In genomic region chr7:6825966-6826647, GRCm38 (mm10) we compare ENCODE assay signal across 11 mouse cellular contexts.
DNase-seq lines count a peak whose midpoint lies in the region; ATAC-seq and TF ChIP-seq lines count a peak whose summit lies in the region.
"Had no signal": no experiment of that assay in that cellular context is flagged by ENCODE, and none has a peak within 500 bp of the region (broad histone marks: within the 10 kb centered on the region; RNA-seq: fewer than 3 reads in every experiment).

No protein-coding gene starts in this region.

- no peaks in the 10 kb centered on the region; the same call in 1 of the 2 replicates for H3K4me1 ChIP-seq in kidney, adult 2 months (ENCODE audit: control insufficient read depth, insufficient read depth, low read length)
- no peaks in the 10 kb centered on the region for H3K4me1 ChIP-seq in thymus, adult 2 months (replicated peaks; ENCODE audit: control insufficient read depth, insufficient read depth, low read length)
- H3K4me1 ChIP-seq in cerebellum, adult 2 months (ENCODE audit: control insufficient read depth, insufficient read depth, low read length) = peaks cover 3% of the 10 kb centered on the region; the same call in 1 of the 2 replicates
- H3K4me1 ChIP-seq in hindbrain, embryonic 14.5 days (replicated peaks; ENCODE audit: control insufficient read depth, insufficient read depth, low read length) = 0 out of 2 replicates have a peak, but pooled peaks cover 5% of the 10 kb centered on the region

- no peaks in the 10 kb centered on the region for H3K36me3 ChIP-seq in kidney, adult 2 months (ENCODE audit: control insufficient read depth, insufficient read depth, low read length)
- no peaks in the 10 kb centered on the region for H3K36me3 ChIP-seq in thymus, adult 2 months (ENCODE audit: control insufficient read depth, insufficient read depth, low read length)
- no peaks in the 10 kb centered on the region for H3K36me3 ChIP-seq in hindbrain, embryonic 14.5 days (replicated peaks; ENCODE audit: control insufficient read depth, insufficient read depth)
- H3K36me3 ChIP-seq: hindbrain, embryonic 15.5 days had no signal

- ATAC-seq in hindbrain, embryonic 14.5 days (ENCODE audit: low FRiP score) = no peak

- no peak overlapping the region for H3K4me2 ChIP-seq in hindbrain, embryonic 14.5 days (replicated peaks)
- H3K4me2 ChIP-seq: hindbrain, embryonic 15.5 days had no signal

- intact Hi-C loops in gastrocnemius, postnatal 14 days (cut with DNase I; ENCODE audit: low total_unique reads) = no loop called here

- no peak overlapping the region for H3K27ac ChIP-seq in kidney, adult 2 months (ENCODE audit: insufficient read depth, low read depth, low read length)
- H3K27ac ChIP-seq in thymus, adult 2 months (ENCODE audit: control insufficient read depth, insufficient read depth, low read length) = no peak overlapping the region
- no peak overlapping the region for H3K27ac ChIP-seq in cerebellum, adult 2 months (ENCODE audit: insufficient read depth, low read length)
- H3K27ac ChIP-seq in hindbrain, embryonic 14.5 days = no peak overlapping the region
- H3K27ac ChIP-seq: hindbrain, embryonic 15.5 days; macrophage had no signal

- DNase-seq in adrenal gland, postnatal 14 days = peak; percentile 61
- peak; percentile 70 for DNase-seq in gastrocnemius, postnatal 14 days
- DNase-seq in kidney, adult 2 months = peak; percentile 80
- DNase-seq in lung, postnatal 10 days = peak; percentile 84
- DNase-seq in thymus, adult 2 months = no peak
- no peak for DNase-seq in cerebellum, adult 11-12 months
- no peak for DNase-seq in cerebellum, adult 2 months
- no peak for DNase-seq in hindbrain, embryonic 14.5 days (ENCODE audit: low spot score)
- DNase-seq: thymus, postnatal 4 days had no signal

- no peak overlapping the region for H3K9ac ChIP-seq in hindbrain, embryonic 14.5 days
- H3K9ac ChIP-seq: hindbrain, embryonic 15.5 days had no signal

- TF ChIP-seq CTCF in kidney, adult 2 months (conservative IDR thresholded peaks at IDR 0.05; ENCODE audit: insufficient read depth, insufficient read length, low read depth, low read length) = no peak
- TF ChIP-seq CTCF in thymus, adult 2 months (IDR thresholded peaks at IDR 0.05; ENCODE audit: borderline replicate concordance, control insufficient read depth, extremely low read depth, insufficient read depth, low read length, poor library complexity) = no peak
- TF ChIP-seq CTCF in cerebellum, adult 2 months (IDR thresholded peaks at IDR 0.05; ENCODE audit: borderline replicate concordance, insufficient read depth, low read depth, low read length) = no peak

- no peak for TF ChIP-seq POLR2A in kidney, adult 2 months (IDR thresholded peaks at IDR 0.05; ENCODE audit: low read depth, low read length)
- no peak for TF ChIP-seq POLR2A in thymus, adult 2 months (IDR thresholded peaks at IDR 0.05; ENCODE audit: control insufficient read depth, extremely low read depth, insufficient read depth, low read length, poor library complexity)
- no peak for TF ChIP-seq POLR2A in cerebellum, adult 2 months (IDR thresholded peaks at IDR 0.05; ENCODE audit: borderline replicate concordance, insufficient read depth, low read length)

- H3K4me3 ChIP-seq in kidney, adult 2 months (ENCODE audit: insufficient read depth, low read depth, low read length) = no peak overlapping the region
- H3K4me3 ChIP-seq in thymus, adult 2 months (ENCODE audit: control insufficient read depth, insufficient read depth, low read length) = no peak overlapping the region
- H3K4me3 ChIP-seq in cerebellum, adult 2 months (replicated peaks; ENCODE audit: insufficient read depth, low read depth, low read length) = no peak overlapping the region
- H3K4me3 ChIP-seq in hindbrain, embryonic 14.5 days (replicated peaks; ENCODE audit: low read length) = no peak overlapping the region
- H3K4me3 ChIP-seq: hindbrain, embryonic 15.5 days had no signal

- no peaks in the 10 kb centered on the region for H3K9me3 ChIP-seq in hindbrain, embryonic 14.5 days (ENCODE audit: control insufficient read depth, low read length)
- H3K9me3 ChIP-seq: hindbrain, embryonic 15.5 days had no signal

- WGBS in kidney, adult 2 months = 74% methylated on average over 11 of the region's 11 CpGs
- 91% methylated on average over 11 of the region's 11 CpGs for WGBS in thymus, adult 2 months
- 68% methylated on average over 11 of the region's 11 CpGs for WGBS in cerebellum, adult 2 months
- 90% methylated on average over 11 of the region's 11 CpGs for WGBS in hindbrain, embryonic 14.5 days

- no peaks in the 10 kb centered on the region for H3K27me3 ChIP-seq in kidney, adult 2 months (replicated peaks; ENCODE audit: control insufficient read depth, insufficient read depth, low read length)
- H3K27me3 ChIP-seq in thymus, adult 2 months (ENCODE audit: control insufficient read depth, insufficient read depth, low read length) = no peaks in the 10 kb centered on the region
- H3K27me3 ChIP-seq in cerebellum, adult 2 months (ENCODE audit: control insufficient read depth, insufficient read depth, low read length) = no peaks in the 10 kb centered on the region
- no peaks in the 10 kb centered on the region for H3K27me3 ChIP-seq in hindbrain, embryonic 14.5 days (ENCODE audit: control insufficient read depth, insufficient read depth, low read length)
- H3K27me3 ChIP-seq: hindbrain, embryonic 15.5 days had no signal

Comparison
In these comparisons a context has a peak if more than half of its experiments do, and no peak if none do; other contexts are left out.
1. DNase-seq: peak in adrenal gland, postnatal 14 days (single experiment), gastrocnemius, postnatal 14 days (single experiment), kidney, adult 2 months (single experiment) and lung, postnatal 10 days (single experiment); none in thymus, adult 2 months (single experiment), cerebellum, adult 11-12 months (single experiment), cerebellum, adult 2 months (0 of 2) and hindbrain, embryonic 14.5 days (single experiment).